Mouse (Mus musculus) intestine, postnatal 0 days (tissue): ENCODE measurements around the gene Gm11985. TPM values are rescaled to one million over a fixed set of nuclear protein-coding genes. Genes with fewer than 3 reads are reported as not detected.

Experiments
- ATAC-seq: fragments of 200-750 bp; cut with Nextera tagmentation; 2 replicates; pipeline ENCODE4 v1.8.0; 2017; ENCODE audit warnings: mild to moderate bottlenecking, moderate TSS enrichment, moderate library complexity
- H3K27ac ChIP-seq: fragments of 300-500 bp; sonication (generic); 2 replicates; pipeline ENCODE4 v1.5.1; 2014; ENCODE audit warnings: mild to moderate bottlenecking, low read depth, low read length, moderate library complexity
- H3K27me3 ChIP-seq: fragments of 300-500 bp; sonication (generic); replicated peaks from 2 replicates; pipeline ENCODE4 v1.6.1; 2014; ENCODE audit warnings: low read length, mixed read lengths; ENCODE audit not compliant: control insufficient read depth, insufficient read depth
- H3K36me3 ChIP-seq: fragments of 300-500 bp; sonication (generic); 2 replicates; pipeline ENCODE4 v1.6.1; 2014; ENCODE audit warnings: mild to moderate bottlenecking, moderate library complexity; ENCODE audit not compliant: control insufficient read depth, insufficient read depth
- H3K4me1 ChIP-seq: fragments of 300-500 bp; sonication (generic); replicated peaks from 2 replicates; pipeline ENCODE4 v1.6.1; 2014; ENCODE audit warnings: antibody characterized with exemption, low read length, mixed read lengths; ENCODE audit not compliant: control insufficient read depth, insufficient read depth
- H3K4me2 ChIP-seq: fragments of 300-500 bp; sonication (generic); replicated peaks from 2 replicates; pipeline ENCODE4 v1.6.1; 2014; ENCODE audit warnings: low read depth, mild to moderate bottlenecking, moderate library complexity
- H3K4me3 ChIP-seq: fragments of 300-500 bp; sonication (generic); 2 replicates; pipeline ENCODE4 v1.5.1; 2014; ENCODE audit warnings: low read depth, low read length
- H3K9ac ChIP-seq: fragments of 300-500 bp; sonication (generic); 2 replicates; pipeline ENCODE4 v1.6.1; 2014; ENCODE audit warnings: mild to moderate bottlenecking, low read depth, low read length
- H3K9me3 ChIP-seq: fragments of 300-500 bp; sonication (generic); 2 replicates; pipeline ENCODE4 v1.6.1; 2016; ENCODE audit warnings: mixed run types; ENCODE audit not compliant: control insufficient read depth
- CTCF ChIP-seq: sonication (generic); IDR thresholded peaks from 2 replicates; pipeline ENCODE4 v1.5.1; 2016; ENCODE audit warnings: low read depth, mild to moderate bottlenecking, control low read depth, antibody characterized with exemption, moderate library complexity
- WGBS: fragments of 180-500 bp; shearing (Covaris S2); extraction: QIAGEN DNeasy Blood & Tissue Kit; methylation state at CpG from one replicate; pipeline ENCODE4 v1.1.7; 2014; 5-methylcytosine and 5-hydroxymethylcytosine counted together
- polyA plus RNA-seq: library from polyadenylated mRNA; unstranded; fragments of >200 nt; fragmentation: Nextera tagmentation; extraction: Ambion mirVana; gene quantifications from 2 replicates; pipeline ENCODE4 v1.2.1, GENCODE M21; 2015

The Gm11985 gene
- polyA plus RNA-seq, 1 experiment from 2014 or later = not detected

- 4% methylated on average over 14 of the region's 14 CpGs for WGBS
- Histone ChIP-seq H3K36me3 (no peaks in the 10 kb centered on the region), H3K9ac (no peak overlapping the region), H3K27me3 (peaks cover 39% of the 10 kb centered on the region), H3K27ac (no peak overlapping the region), H3K4me1 (no peaks in the 10 kb centered on the region), H3K4me3 (peak overlapping the region; percentile 53; the same call in 1 of the 2 replicates), H3K4me2 (peak overlapping the region; percentile 78), H3K9me3 (no peaks in the 10 kb centered on the region)
- peak; percentile 78 for TF ChIP-seq CTCF
- ATAC-seq = no peak
These were observed 26.4 kb upstream of the Gm11985 start for GRCm38 (mm10) chr11:7214761-7215160.

- Histone ChIP-seq H3K27me3 (peaks cover 39% of the 10 kb centered on the region), H3K9ac (no peak overlapping the region), H3K4me3 (peak overlapping the region; percentile 53), H3K9me3 (no peaks in the 10 kb centered on the region), H3K4me1 (no peaks in the 10 kb centered on the region), H3K27ac (no peak overlapping the region), H3K4me2 (peak overlapping the region; percentile 78), H3K36me3 (no peaks in the 10 kb centered on the region)
- WGBS = 1% methylated on average over 12 of the region's 12 CpGs
- TF ChIP-seq CTCF = no peak
- no peak for ATAC-seq
These were observed 25.9 kb upstream of the Gm11985 start for GRCm38 (mm10) chr11:7214342-7214660.

- Histone ChIP-seq H3K27ac (no peak within 1 kb of the TSS), H3K9ac (peak within 1 kb of the TSS; percentile 22; the same call in 1 of the 2 replicates), H3K4me2 (peak within 1 kb of the TSS; percentile 78), H3K27me3 (peaks cover 39% of the 10 kb centered on the region), H3K4me1 (no peaks in the 10 kb centered on the region), H3K9me3 (no peaks in the 10 kb centered on the region), H3K4me3 (peak within 1 kb of the TSS; percentile 53), H3K36me3 (no peaks in the 10 kb centered on the region)
- no peak for TF ChIP-seq CTCF
- WGBS = under 1% methylated on average over 88 of the region's 104 CpGs
- peak; percentile 59 for ATAC-seq
These were observed 25.4 kb upstream of the Gm11985 start, which contains the start of gene Igfbp3 for GRCm38 (mm10) chr11:7213501-7214341. Gene Igfbp3 (minus strand): TSS chr11:7213923.

GRCm38 (mm10) chr11:7213161-7213500 is 24.8 kb upstream of the Gm11985 start:
- H3K4me1 ChIP-seq = no peaks in the 10 kb centered on the region
- H3K36me3 ChIP-seq = no peaks in the 10 kb centered on the region
- TF ChIP-seq CTCF = no peak
- H3K27me3 ChIP-seq = peaks cover 39% of the 10 kb centered on the region
- H3K9me3 ChIP-seq = no peaks in the 10 kb centered on the region
- peak overlapping the region; percentile 53 for H3K4me3 ChIP-seq
- H3K4me2 ChIP-seq = peak overlapping the region; percentile 78
- peak overlapping the region; percentile 22; the same call in 1 of the 2 replicates for H3K9ac ChIP-seq
- ATAC-seq = no peak
- H3K27ac ChIP-seq = no peak overlapping the region
- WGBS = 2% methylated on average over 19 of the region's 19 CpGs

GRCm38 (mm10) chr11:7212126-7212798 is 23.9 kb upstream of the Gm11985 start:
- 20% methylated on average over 17 of the region's 17 CpGs for WGBS
- Histone ChIP-seq H3K9me3 (no peaks in the 10 kb centered on the region), H3K4me1 (no peaks in the 10 kb centered on the region), H3K9ac (no peak overlapping the region), H3K4me3 (peak overlapping the region; percentile 53), H3K36me3 (no peaks in the 10 kb centered on the region), H3K27me3 (peaks cover 39% of the 10 kb centered on the region), H3K27ac (no peak overlapping the region), H3K4me2 (peak overlapping the region; percentile 78)
- ATAC-seq = no peak
- no peak for TF ChIP-seq CTCF

- Histone ChIP-seq H3K27me3 (peaks cover 39% of the 10 kb centered on the region), H3K36me3 (no peaks in the 10 kb centered on the region), H3K4me3 (no peak overlapping the region), H3K4me2 (peak overlapping the region; percentile 33), H3K9me3 (no peaks in the 10 kb centered on the region), H3K27ac (no peak overlapping the region), H3K4me1 (no peaks in the 10 kb centered on the region), H3K9ac (no peak overlapping the region)
- 28% methylated on average over 9 of the region's 9 CpGs for WGBS
- no peak for ATAC-seq
- TF ChIP-seq CTCF = no peak
These were observed 22.8 kb upstream of the Gm11985 start for GRCm38 (mm10) chr11:7211211-7211610.
